Mouse (Mus musculus) B cell, adult (primary cell): ENCODE measurements around the gene 1700049E17Rik1. TPM values are rescaled to one million over a fixed set of nuclear protein-coding genes. Genes with fewer than 3 reads are reported as not detected.

Experiments
- total RNA-seq: library from RNA; stranded (reverse); gene quantifications from 4 replicates; pipeline ENCODE4 v1.2.4, GENCODE M21; 2023; ENCODE audit not compliant: inconsistent age

1700049E17Rik1 gene
- not detected in 4 replicates for total RNA-seq

GRCm38 (mm10) chr14:41924649-41925048 lies at the start of gene 1700049E17Rik1:
Gene 1700049E17Rik1 (plus strand): TSS chr14:41924949.

GRCm38 (mm10) chr14:41907190-41907589 lies 17.6 kb upstream of the 1700049E17Rik1 start, which contains the start of gene Gm7980:
Gene Gm7980 (minus strand): TSS chr14:41907290.

GRCm38 (mm10) chr14:41943695-41944094 lies 18.9 kb downstream of the 1700049E17Rik1 start, which contains the start of gene 1700024B05Rik:
Gene 1700024B05Rik (plus strand): TSS chr14:41943995.

GRCm38 (mm10) chr14:41967827-41968226 lies 43.1 kb downstream of the 1700049E17Rik1 start, which contains the start of gene Gm6401:
Gene Gm6401 (minus strand): TSS chr14:41967927.

Other genes starting within 250 kb of the 1700049E17Rik1 start
- gene Gm8068, start 223.1 kb upstream of the 1700049E17Rik1 start, total RNA-seq, result not detected in 4 replicates
- gene Gm7929, start 174.3 kb upstream of the 1700049E17Rik1 start, total RNA-seq, result not detected in 4 replicates
- not detected in 4 replicates for gene Gm47189, start 152.5 kb upstream of the 1700049E17Rik1 start, total RNA-seq
- gene Gm7980, start 17.7 kb upstream of the 1700049E17Rik1 start, total RNA-seq, result not detected in 4 replicates
- not detected in 4 replicates for gene 1700024B05Rik, start 19.0 kb downstream of the 1700049E17Rik1 start, total RNA-seq
- gene Gm6401, start 43.0 kb downstream of the 1700049E17Rik1 start, total RNA-seq, result not detected in 4 replicates
- gene Gm3543, start 58.4 kb downstream of the 1700049E17Rik1 start, total RNA-seq, result not detected in 4 replicates
- not detected in 4 replicates for gene Gm7951, start 192.4 kb downstream of the 1700049E17Rik1 start, total RNA-seq
- not detected in 4 replicates for gene Gm17027, start 237.7 kb downstream of the 1700049E17Rik1 start, total RNA-seq